Mouse (Mus musculus): ENCODE results near the gene Sprr2e. TPM values are rescaled to one million over a fixed set of nuclear protein-coding genes. Genes with fewer than 3 reads are reported as not detected.

The Sprr2e gene
- polyA plus RNA-seq (2016; fragmentation: Nextera tagmentation; extraction: Ambion mirVana), result not detected in 2 replicates

GRCm38 (mm10) chr3:92351843-92352242 is at the start of gene Sprr2e:
Sprr2e (plus strand) TSS chr3:92352143.
- Histone ChIP-seq H3K27ac (no peak within 1 kb of the TSS), H3K27me3 (no peaks in the 10 kb centered on the region), H3K4me1 (no peaks in the 10 kb centered on the region), H3K9me3 (no peaks in the 10 kb centered on the region), H3K4me2 (replicated peaks) (no peak within 1 kb of the TSS), H3K36me3 (no peaks in the 10 kb centered on the region), H3K9ac (no peak within 1 kb of the TSS), H3K4me3 (no peak within 1 kb of the TSS)
- ATAC-seq (ENCODE audit: insufficient number of reproducible peaks, insufficient read depth, low FRiP score, low TSS enrichment), result no peak
- 82% methylated on average over 2 of the region's 2 CpGs for WGBS

DNA sequence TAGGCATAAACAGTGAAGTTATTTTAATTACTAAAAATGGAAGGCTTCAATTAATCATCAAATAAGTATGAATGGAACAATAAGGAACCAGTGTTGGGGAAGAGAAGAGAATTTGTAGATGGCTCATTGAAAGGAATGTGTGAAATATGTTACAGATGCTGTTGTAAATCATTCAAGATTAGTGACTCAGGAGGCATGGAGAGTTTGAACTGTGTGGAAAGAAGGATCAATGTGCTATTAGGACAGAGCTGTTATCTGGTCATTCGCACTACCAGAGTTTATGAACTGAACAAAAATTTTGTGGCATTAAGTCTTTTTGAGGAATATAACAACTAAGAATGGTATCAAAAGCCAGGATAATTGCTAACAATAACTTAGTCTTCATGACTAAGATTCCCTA is 44.5 kb upstream of the Sprr2e start:
- H3K4me1 ChIP-seq, result no peaks in the 10 kb centered on the region
- no peak for ATAC-seq (ENCODE audit: insufficient number of reproducible peaks, insufficient read depth, low FRiP score, low TSS enrichment)
- H3K9me3 ChIP-seq, result no peaks in the 10 kb centered on the region
- 87% methylated on average over 1 of the region's 1 CpGs for WGBS
- H3K4me2 ChIP-seq (replicated peaks), result no peak overlapping the region
- H3K9ac ChIP-seq, result no peak overlapping the region
- H3K36me3 ChIP-seq, result no peaks in the 10 kb centered on the region
- no peaks in the 10 kb centered on the region for H3K27me3 ChIP-seq
- H3K4me3 ChIP-seq, result no peak overlapping the region
- H3K27ac ChIP-seq, result no peak overlapping the region

DNA sequence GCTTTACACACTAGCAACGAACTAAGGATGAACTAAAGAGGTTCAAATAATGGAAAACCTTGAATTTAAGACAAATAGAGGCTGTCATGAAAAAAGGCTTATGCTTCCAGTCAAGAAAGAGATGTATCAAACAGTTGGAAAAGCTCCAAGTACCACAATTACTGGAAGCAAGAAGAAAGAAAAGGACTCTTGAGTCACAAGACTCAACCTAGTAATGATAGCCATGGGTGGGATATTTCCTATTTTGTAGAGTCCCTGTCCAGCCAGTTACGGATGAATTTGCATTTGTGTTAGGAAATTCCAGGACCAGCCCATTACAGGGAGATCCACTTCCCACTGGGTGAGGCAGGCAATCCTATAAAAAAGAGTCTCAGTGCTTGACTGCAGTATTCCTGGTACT is 35.6 kb upstream of the Sprr2e start, which contains the start of gene Sprr2b:
Sprr2b (plus strand) TSS at position 301 of the 400 bp plus-strand sequence.
- H3K9ac ChIP-seq, result no peak within 1 kb of the TSS
- H3K4me3 ChIP-seq, result no peak within 1 kb of the TSS
- no peak within 1 kb of the TSS for H3K27ac ChIP-seq
- H3K27me3 ChIP-seq, result no peaks in the 10 kb centered on the region
- no peaks in the 10 kb centered on the region for H3K9me3 ChIP-seq
- no peak within 1 kb of the TSS for H3K4me2 ChIP-seq (replicated peaks)
- no peak for ATAC-seq (ENCODE audit: insufficient number of reproducible peaks, insufficient read depth, low FRiP score, low TSS enrichment)
- no peaks in the 10 kb centered on the region for H3K36me3 ChIP-seq
- 76% methylated on average over 2 of the region's 2 CpGs for whole genome bisulfite sequencing
- no peaks in the 10 kb centered on the region for H3K4me1 ChIP-seq

- Histone ChIP-seq H3K9me3 (no peaks in the 10 kb centered on the region), H3K27me3 (no peaks in the 10 kb centered on the region), H3K9ac (no peak overlapping the region), H3K27ac (no peak overlapping the region), H3K4me3 (no peak overlapping the region), H3K4me1 (no peaks in the 10 kb centered on the region), H3K4me2 (replicated peaks) (no peak overlapping the region), H3K36me3 (no peaks in the 10 kb centered on the region)
- no peak for ATAC-seq (ENCODE audit: insufficient number of reproducible peaks, insufficient read depth, low FRiP score, low TSS enrichment)
- WGBS, result 61% methylated on average over 2 of the region's 2 CpGs
Measured at GRCm38 (mm10) chr3:92317384-92317783, 34.6 kb upstream of the Sprr2e start.

DNA sequence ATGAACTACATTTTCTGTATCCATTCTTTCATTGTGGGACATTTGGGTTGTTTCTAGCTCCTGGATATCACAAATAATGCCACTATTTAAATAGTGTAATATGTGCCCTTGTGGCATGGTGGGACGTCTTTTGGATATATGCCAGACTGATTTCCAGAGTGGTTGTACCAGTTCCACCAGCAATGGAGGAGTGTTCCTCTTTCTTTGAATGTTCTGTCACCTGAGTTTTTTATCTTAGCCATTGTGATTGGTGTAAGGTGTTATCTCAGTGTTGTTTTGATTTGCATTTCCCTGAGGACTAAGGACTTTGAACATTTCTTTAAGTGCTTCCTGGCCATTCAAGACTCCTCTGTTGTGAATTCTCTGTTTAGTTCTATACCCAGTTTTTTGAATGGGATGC is 15.7 kb upstream of the Sprr2e start:
- H3K4me3 ChIP-seq, result no peak overlapping the region
- no peak overlapping the region for H3K27ac ChIP-seq
- H3K4me2 ChIP-seq (replicated peaks), result no peak overlapping the region
- H3K9ac ChIP-seq, result no peak overlapping the region
- no peaks in the 10 kb centered on the region for H3K4me1 ChIP-seq
- WGBS, result 83% methylated on average over 1 of the region's 1 CpGs
- H3K36me3 ChIP-seq, result no peaks in the 10 kb centered on the region
- no peaks in the 10 kb centered on the region for H3K9me3 ChIP-seq
- no peaks in the 10 kb centered on the region for H3K27me3 ChIP-seq
- ATAC-seq (ENCODE audit: insufficient number of reproducible peaks, insufficient read depth, low FRiP score, low TSS enrichment), result no peak

DNA sequence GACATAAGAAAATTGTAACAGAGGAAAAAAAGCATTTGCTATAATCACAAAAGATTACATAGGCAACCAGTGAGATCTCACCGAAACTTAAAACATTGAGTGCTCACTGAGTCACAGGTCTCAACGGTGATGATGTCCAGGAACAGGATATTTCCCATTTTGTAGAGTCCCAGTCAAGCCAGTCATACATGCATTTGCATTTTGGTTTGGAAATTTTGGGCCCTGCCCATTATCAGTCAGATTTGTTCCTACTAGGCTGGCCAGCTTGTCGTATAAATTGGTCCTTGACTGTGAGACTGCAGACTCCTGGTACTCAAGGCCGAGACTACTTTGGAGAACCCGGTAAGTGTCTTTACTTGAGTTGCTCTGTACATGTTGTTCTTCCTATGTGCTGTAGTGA is 13.1 kb upstream of the Sprr2e start, which contains the start of gene Sprr2d:
Sprr2d (plus strand) TSS at position 301 of the 400 bp plus-strand sequence.
- H3K4me2 ChIP-seq (replicated peaks), result no peak within 1 kb of the TSS

DNA sequence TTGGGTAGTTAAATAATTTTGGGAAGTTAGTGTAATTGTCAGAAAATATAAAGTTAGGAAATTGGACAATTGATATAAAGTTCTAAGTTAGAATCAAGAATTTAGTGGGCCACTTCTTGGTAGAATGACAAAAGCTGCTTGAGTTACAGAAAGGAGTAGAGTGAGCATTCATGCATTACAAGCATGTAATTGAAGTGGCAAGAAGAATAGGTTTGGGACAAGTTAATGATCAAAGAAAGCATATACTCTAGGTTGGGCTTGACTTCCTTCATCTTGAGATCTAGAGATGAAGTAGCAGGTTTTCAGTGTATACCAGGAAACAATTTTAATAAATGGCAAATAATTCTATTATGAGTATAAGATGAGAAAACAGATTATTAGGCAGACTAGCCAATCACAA is 9.7 kb downstream of the Sprr2e start:
- H3K4me1 ChIP-seq, result no peaks in the 10 kb centered on the region
- H3K27ac ChIP-seq, result no peak overlapping the region
- H3K9me3 ChIP-seq, result no peaks in the 10 kb centered on the region
- ATAC-seq (ENCODE audit: insufficient number of reproducible peaks, insufficient read depth, low FRiP score, low TSS enrichment), result no peak
- no peak overlapping the region for H3K4me2 ChIP-seq (replicated peaks)
- H3K36me3 ChIP-seq, result no peaks in the 10 kb centered on the region
- no peak overlapping the region for H3K4me3 ChIP-seq
- no peak overlapping the region for H3K9ac ChIP-seq
- no peaks in the 10 kb centered on the region for H3K27me3 ChIP-seq

More for the DNA sequence above, 13.1 kb upstream of the Sprr2e start, which contains the start of gene Sprr2d:
- H3K4me3 ChIP-seq, result no peak within 1 kb of the TSS
- H3K27ac ChIP-seq, result no peak within 1 kb of the TSS
- no peaks in the 10 kb centered on the region for H3K9me3 ChIP-seq
- no peaks in the 10 kb centered on the region for H3K4me1 ChIP-seq
- 88% methylated on average over 5 of the region's 5 CpGs for WGBS
- ATAC-seq (ENCODE audit: insufficient number of reproducible peaks, insufficient read depth, low FRiP score, low TSS enrichment), result no peak
- H3K36me3 ChIP-seq, result no peaks in the 10 kb centered on the region
- H3K9ac ChIP-seq, result no peak within 1 kb of the TSS
- H3K27me3 ChIP-seq, result no peaks in the 10 kb centered on the region

- WGBS, result 60% methylated on average over 3 of the region's 3 CpGs
- no peak for ATAC-seq (ENCODE audit: insufficient number of reproducible peaks, insufficient read depth, low FRiP score, low TSS enrichment)
- Histone ChIP-seq H3K4me1 (no peaks in the 10 kb centered on the region), H3K4me3 (no peak within 1 kb of the TSS), H3K27ac (no peak within 1 kb of the TSS), H3K9me3 (no peaks in the 10 kb centered on the region), H3K36me3 (no peaks in the 10 kb centered on the region), H3K27me3 (no peaks in the 10 kb centered on the region), H3K4me2 (replicated peaks) (no peak within 1 kb of the TSS), H3K9ac (no peak within 1 kb of the TSS)
Measured at GRCm38 (mm10) chr3:92364887-92365286, 12.9 kb downstream of the Sprr2e start, which contains the start of gene Sprr2f. Sprr2f (plus strand) TSS chr3:92365187.

GRCm38 (mm10) chr3:92373613-92374012 is 21.7 kb downstream of the Sprr2e start:
- Histone ChIP-seq H3K4me3 (no peak overlapping the region), H3K27ac (no peak overlapping the region), H3K4me1 (no peaks in the 10 kb centered on the region), H3K4me2 (replicated peaks) (no peak overlapping the region), H3K9me3 (no peaks in the 10 kb centered on the region), H3K27me3 (no peaks in the 10 kb centered on the region), H3K9ac (no peak overlapping the region), H3K36me3 (no peaks in the 10 kb centered on the region)
- ATAC-seq (ENCODE audit: insufficient number of reproducible peaks, insufficient read depth, low FRiP score, low TSS enrichment), result no peak
- 69% methylated on average over 2 of the region's 2 CpGs for WGBS

DNA sequence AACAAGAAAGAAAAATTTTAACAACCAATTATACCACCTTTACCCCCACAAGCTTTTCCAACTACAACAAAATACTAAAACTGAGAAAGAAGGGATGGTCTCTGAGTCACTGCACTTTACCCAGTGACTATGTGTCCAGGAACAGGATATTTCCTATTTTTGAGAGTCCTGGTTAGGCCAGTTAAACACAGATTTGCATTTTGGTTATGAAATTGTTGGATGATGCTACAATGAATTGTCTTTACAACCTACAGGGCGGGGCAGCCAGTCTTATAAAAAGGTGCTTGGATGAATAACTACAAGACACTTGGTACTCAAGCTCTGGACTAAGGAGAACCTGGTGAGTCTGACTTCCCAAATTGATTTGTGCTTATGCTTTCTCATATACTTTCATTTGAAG is 33.4 kb downstream of the Sprr2e start, which contains the start of gene Sprr2h:
Sprr2h (plus strand) TSS at position 301 of the 400 bp plus-strand sequence.
- WGBS, result 83% methylated on average over 1 of the region's 1 CpGs
- H3K27me3 ChIP-seq, result no peaks in the 10 kb centered on the region
- H3K4me2 ChIP-seq (replicated peaks), result no peak within 1 kb of the TSS
- H3K9ac ChIP-seq, result no peak within 1 kb of the TSS
- no peaks in the 10 kb centered on the region for H3K4me1 ChIP-seq
- H3K27ac ChIP-seq, result no peak within 1 kb of the TSS
- no peaks in the 10 kb centered on the region for H3K36me3 ChIP-seq
- no peak for ATAC-seq (ENCODE audit: insufficient number of reproducible peaks, insufficient read depth, low FRiP score, low TSS enrichment)
- no peak within 1 kb of the TSS for H3K4me3 ChIP-seq
- H3K9me3 ChIP-seq, result no peaks in the 10 kb centered on the region

DNA sequence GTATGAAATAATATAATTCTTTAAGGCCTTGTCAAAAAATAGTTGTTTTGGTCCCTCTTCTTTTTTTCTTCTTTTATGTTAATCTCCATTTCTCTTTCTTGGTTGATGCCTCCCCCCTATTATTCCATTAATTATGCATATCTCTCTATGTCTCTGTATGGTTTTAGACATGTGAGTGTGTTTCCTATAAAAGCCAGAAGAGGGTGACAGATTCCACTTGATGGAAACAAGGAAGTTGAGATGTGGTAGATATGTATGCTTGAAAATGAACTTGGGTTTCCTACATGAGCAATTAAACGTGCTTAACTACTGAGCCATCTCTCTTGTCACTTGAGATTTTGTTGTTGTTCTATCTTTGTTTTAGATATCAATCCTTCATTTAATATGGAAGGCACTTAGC is 42.4 kb downstream of the Sprr2e start:
- H3K36me3 ChIP-seq, result no peaks in the 10 kb centered on the region
- H3K4me3 ChIP-seq, result no peak overlapping the region
- WGBS, result 60% methylated on average over 1 of the region's 1 CpGs
- H3K27ac ChIP-seq, result no peak overlapping the region
- H3K4me2 ChIP-seq (replicated peaks), result no peak overlapping the region
- H3K9me3 ChIP-seq, result no peaks in the 10 kb centered on the region
- H3K27me3 ChIP-seq, result no peaks in the 10 kb centered on the region
- no peak overlapping the region for H3K9ac ChIP-seq
- H3K4me1 ChIP-seq, result no peaks in the 10 kb centered on the region
- ATAC-seq (ENCODE audit: insufficient number of reproducible peaks, insufficient read depth, low FRiP score, low TSS enrichment), result no peak
